Mouse (Mus musculus): ENCODE measurements at regions not wholly inside any gene's neighbourhood (a gene's known extent, or its start where the extent isn't known, plus 50 kb on each side); places are given as distances from the start of the nearest gene placed in this dataset.

DNA sequence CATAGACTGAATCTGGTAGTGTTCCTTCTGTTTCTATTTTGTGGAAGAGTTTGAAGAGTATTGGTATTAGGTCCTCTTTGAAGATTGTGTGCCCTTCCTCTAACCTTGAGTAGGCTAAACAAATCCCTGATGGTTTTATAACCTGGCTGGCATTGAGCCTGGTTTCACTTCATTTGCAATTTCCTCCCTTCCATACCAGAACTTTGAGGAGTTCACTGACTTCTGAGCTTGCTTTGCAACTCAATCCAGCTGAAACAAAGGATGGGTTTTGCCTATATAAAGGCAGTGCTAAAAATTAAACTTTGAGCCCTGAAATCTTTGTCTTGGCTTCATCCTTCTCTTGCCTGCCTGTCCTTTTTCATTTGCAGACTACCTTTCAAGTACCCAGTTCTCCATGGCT is 2297.9 kb downstream of the 4930444P10Rik start:
- no peak for ATAC-seq (ENCODE audit: low FRiP score)
- Histone ChIP-seq H3K4me2 (no peak overlapping the region), H3K27me3 (no peaks in the 10 kb centered on the region), H3K36me3 (no peaks in the 10 kb centered on the region), H3K27ac (no peak overlapping the region), H3K9ac (no peak overlapping the region), H3K9me3 (peaks cover 22% of the 10 kb centered on the region; the same call in 1 of the 2 replicates), H3K4me1 (replicated peaks) (no peaks in the 10 kb centered on the region), H3K4me3 (no peak overlapping the region)

DNA sequence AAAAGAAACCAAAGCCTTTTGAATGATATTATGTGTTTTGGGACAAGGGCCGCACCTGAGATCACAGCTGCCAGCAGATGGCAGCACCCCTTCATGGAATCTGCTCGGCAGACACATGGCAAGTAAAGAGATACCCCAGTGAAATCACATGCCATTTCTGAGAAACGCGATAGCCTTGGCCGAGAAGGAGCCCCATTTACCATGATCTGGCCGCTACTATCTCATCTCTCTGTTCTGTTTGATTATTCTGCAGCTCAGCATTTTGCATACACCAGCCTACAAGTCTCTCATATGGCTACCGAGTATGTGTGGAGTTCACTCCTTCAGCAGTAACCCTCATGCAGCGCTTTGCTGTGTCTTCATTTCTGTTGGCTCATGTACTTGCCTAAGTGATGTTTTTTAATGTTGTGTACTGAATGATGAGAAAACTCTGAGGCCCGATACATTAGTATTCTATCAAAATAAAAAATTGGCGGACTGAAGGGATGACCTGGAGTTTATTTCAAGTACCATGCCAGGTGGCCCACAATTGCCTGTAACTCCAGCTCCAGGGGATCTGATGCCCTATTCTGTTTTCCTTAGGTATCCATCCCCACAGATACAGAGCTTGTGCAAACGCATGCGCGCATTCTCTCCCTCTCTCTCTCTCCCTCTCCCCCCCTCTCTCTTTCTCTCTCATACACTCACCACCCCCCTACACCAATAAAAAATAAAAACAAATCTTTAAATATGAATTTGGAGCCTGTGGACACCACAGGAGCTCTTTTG is 2303.6 kb downstream of the 4930444P10Rik start:
- Histone ChIP-seq H3K9me3 (peaks cover 18% of the 10 kb centered on the region; the same call in 1 of the 2 replicates), H3K36me3 (no peaks in the 10 kb centered on the region), H3K27me3 (no peaks in the 10 kb centered on the region), H3K4me2 (peak overlapping the region; percentile 42), H3K9ac (0 out of 2 replicates have a peak overlapping the region, but pooled peaks have one; percentile 47), H3K4me3 (no peak overlapping the region), H3K27ac (no peak overlapping the region), H3K4me1 (replicated peaks) (0 out of 2 replicates have a peak, but pooled peaks cover 2% of the 10 kb centered on the region)
- WGBS = 40% methylated on average over 13 of the region's 13 CpGs
- ATAC-seq (ENCODE audit: low FRiP score) = peak; percentile 91

DNA sequence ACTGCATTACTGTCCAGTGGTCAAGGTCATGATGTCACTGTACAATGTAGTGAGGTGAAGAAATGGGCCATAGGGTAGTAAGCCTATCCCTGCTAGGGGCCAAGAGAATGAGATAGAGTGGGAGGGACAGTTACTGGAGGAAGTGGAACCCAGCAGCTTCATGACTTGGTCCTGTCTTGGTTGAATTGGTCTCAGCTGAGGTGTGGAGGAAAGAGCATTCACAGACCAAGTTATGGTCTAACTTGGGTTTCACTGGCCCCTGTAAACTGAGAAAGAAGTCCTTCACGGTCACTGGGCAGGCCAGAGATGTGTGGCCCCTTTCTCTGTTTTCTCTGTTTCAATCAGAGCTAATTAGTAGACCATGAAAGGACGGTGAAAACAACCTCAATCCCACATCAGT is 2306.1 kb downstream of the 4930444P10Rik start:
- Histone ChIP-seq H3K9ac (no peak overlapping the region), H3K4me2 (no peak overlapping the region), H3K36me3 (no peaks in the 10 kb centered on the region), H3K27ac (no peak overlapping the region), H3K27me3 (no peaks in the 10 kb centered on the region), H3K4me1 (replicated peaks) (0 out of 2 replicates have a peak, but pooled peaks cover 2% of the 10 kb centered on the region), H3K9me3 (peaks cover 7% of the 10 kb centered on the region; the same call in 1 of the 2 replicates), H3K4me3 (no peak overlapping the region)
- ATAC-seq (ENCODE audit: low FRiP score) = no peak
- 72% methylated on average over 2 of the region's 2 CpGs for WGBS

DNA sequence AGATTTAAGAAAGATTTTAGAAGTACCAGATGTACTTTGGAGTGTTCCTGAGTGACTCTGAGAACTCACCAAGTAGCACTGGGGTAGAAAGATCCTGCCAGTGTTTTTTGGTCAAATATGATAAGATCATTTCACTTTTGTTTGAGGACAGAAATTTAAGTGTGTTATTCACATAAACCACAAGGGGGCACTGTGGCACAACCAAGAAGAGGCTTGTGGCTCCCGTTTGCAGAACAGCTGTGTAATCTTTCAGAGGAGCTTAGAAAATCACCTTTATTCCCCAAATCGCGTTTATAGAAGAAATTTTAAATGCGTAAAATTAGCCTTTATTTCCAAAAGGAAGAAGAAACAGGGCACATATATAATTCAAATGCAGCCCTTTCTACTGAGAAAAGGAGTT is 2308.7 kb downstream of the 4930444P10Rik start:
- Histone ChIP-seq H3K4me1 (replicated peaks) (0 out of 2 replicates have a peak, but pooled peaks cover 1% of the 10 kb centered on the region), H3K4me3 (no peak overlapping the region), H3K9me3 (no peaks in the 10 kb centered on the region), H3K27ac (no peak overlapping the region), H3K27me3 (no peaks in the 10 kb centered on the region), H3K4me2 (no peak overlapping the region), H3K36me3 (no peaks in the 10 kb centered on the region), H3K9ac (no peak overlapping the region)
- no peak for ATAC-seq (ENCODE audit: low FRiP score)
- WGBS = 12% methylated on average over 4 of the region's 4 CpGs

DNA sequence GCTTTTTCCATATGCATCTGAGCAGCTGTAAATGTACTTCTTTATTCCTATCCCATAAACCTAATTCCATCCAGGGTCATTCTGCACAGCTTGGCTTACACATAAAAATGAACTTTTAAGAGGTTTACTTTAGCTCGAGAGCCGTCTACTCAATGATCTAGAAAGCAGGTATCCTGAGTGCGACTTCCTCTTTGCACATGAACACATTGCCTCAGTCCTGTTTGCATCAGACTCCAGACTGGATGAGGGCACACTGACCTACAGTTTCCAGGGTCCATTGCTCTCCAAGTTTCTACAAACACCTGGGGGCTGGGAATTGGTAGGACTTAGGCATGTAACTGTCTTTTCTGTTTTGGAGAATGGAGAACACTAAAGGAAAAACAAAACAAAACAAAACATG is 2310.5 kb downstream of the 4930444P10Rik start:
- Histone ChIP-seq H3K4me1 (replicated peaks) (no peaks in the 10 kb centered on the region), H3K4me3 (no peak overlapping the region), H3K9me3 (no peaks in the 10 kb centered on the region), H3K27me3 (no peaks in the 10 kb centered on the region), H3K27ac (no peak overlapping the region), H3K36me3 (no peaks in the 10 kb centered on the region), H3K9ac (no peak overlapping the region), H3K4me2 (no peak overlapping the region)
- 95% methylated on average over 3 of the region's 3 CpGs for WGBS
- no peak for ATAC-seq (ENCODE audit: low FRiP score)

DNA sequence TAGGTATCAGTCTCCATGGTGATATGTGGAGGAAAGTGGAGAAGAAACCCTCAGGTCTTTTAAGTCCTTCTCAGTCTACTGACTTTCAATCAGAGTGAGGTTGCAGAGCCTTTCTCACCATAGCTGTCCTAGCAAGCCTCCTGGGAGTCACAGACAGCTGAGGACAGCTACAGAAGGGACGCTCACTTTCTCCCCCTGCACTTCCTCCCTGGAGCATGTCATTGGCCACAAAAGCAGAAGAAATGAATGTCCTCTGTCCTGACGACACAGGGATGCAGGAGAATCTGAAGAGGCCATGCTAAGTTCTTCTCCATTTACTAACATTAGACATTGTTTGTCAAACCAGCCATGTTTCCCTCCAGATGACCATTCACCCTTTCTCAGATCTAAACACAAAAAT is 2321.0 kb downstream of the 4930444P10Rik start:
- no peak overlapping the region for H3K4me2 ChIP-seq
- 28% methylated on average over 2 of the region's 2 CpGs for whole genome bisulfite sequencing

DNA sequence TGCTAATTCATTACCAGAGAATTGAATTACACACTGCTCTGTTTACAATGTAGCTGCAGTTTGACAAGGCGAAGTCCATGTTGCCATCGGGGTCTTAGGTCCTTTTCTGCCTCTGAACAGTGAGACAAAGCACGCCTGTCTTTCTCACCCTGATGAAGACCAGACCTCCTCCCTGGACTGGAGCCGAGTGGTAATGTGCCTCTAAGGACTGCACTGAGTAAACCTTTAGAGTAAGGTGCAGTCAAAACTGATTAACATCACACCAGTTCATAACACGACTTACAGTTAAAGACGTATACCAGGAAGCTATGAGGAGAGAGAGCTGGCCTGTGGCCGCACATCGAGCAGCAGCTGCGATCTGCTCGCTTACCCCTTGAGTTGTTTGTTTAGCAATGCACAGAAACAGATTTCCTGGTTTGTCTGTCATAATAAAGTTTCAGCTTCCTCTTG is 2322.1 kb downstream of the 4930444P10Rik start:
- no peaks in the 10 kb centered on the region for H3K27me3 ChIP-seq
- no peak overlapping the region for H3K27ac ChIP-seq
- no peaks in the 10 kb centered on the region for H3K9me3 ChIP-seq
- no peaks in the 10 kb centered on the region for H3K36me3 ChIP-seq
- H3K4me1 ChIP-seq (replicated peaks) = 0 out of 2 replicates have a peak, but pooled peaks cover 3% of the 10 kb centered on the region
- 67% methylated on average over 10 of the region's 10 CpGs for WGBS
- no peak overlapping the region for H3K4me3 ChIP-seq
- no peak for ATAC-seq (ENCODE audit: low FRiP score)
- H3K9ac ChIP-seq = no peak overlapping the region
- H3K4me2 ChIP-seq = no peak overlapping the region

More for the DNA sequence above, 2321.0 kb downstream of the 4930444P10Rik start:
- Histone ChIP-seq H3K27me3 (no peaks in the 10 kb centered on the region), H3K9me3 (no peaks in the 10 kb centered on the region), H3K9ac (no peak overlapping the region), H3K4me1 (replicated peaks) (0 out of 2 replicates have a peak, but pooled peaks cover 3% of the 10 kb centered on the region), H3K27ac (no peak overlapping the region), H3K36me3 (no peaks in the 10 kb centered on the region), H3K4me3 (no peak overlapping the region)
- no peak for ATAC-seq (ENCODE audit: low FRiP score)

DNA sequence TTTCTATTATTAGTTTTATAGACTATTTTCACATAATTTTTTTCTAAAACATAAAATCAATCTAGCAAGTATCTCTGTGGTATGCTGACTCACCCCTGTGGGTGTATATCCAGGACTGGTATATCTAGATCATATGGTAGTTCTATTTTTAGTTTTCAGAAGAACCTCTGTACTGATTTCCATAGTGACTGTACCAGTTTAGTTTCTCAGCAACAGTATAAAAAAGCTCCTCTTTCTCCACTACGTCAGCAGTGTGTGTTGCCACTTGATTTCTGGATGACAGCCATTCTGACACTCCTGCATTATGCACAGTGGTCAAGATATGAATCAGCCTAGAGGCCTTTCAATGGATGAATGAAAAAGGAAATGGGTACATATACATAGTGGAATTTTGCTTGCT is 2338.6 kb downstream of the A830018L16Rik start:
- no peak overlapping the region for H3K27ac ChIP-seq
- no peaks in the 10 kb centered on the region for H3K9me3 ChIP-seq
- no peaks in the 10 kb centered on the region for H3K36me3 ChIP-seq
- H3K9ac ChIP-seq = no peak overlapping the region
- 81% methylated on average over 1 of the region's 1 CpGs for WGBS
- no peak overlapping the region for H3K4me2 ChIP-seq
- ATAC-seq (ENCODE audit: low FRiP score) = no peak
- H3K4me1 ChIP-seq (replicated peaks) = no peaks in the 10 kb centered on the region
- no peaks in the 10 kb centered on the region for H3K27me3 ChIP-seq
- no peak overlapping the region for H3K4me3 ChIP-seq

DNA sequence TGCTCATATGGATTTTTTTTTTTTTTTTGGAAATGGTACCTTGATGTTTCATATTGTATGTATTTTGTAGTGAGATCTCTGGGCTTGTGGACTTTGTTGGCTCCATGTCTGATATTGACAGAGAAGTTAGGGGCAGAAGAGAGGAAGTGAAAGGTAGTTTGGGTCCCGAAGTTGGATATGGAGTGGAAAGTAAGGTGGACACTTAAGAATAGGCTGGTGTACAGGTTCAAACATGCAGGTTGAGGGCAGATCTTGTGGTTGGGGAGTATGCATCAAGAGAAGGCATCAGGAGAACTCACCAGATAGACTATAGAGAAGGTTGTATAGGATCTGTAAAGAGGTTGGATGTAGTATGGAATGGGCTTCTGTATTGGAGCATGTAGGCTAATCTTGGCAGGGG is 2337.5 kb downstream of the A830018L16Rik start:
- 92% methylated on average over 1 of the region's 1 CpGs for WGBS

More for the DNA sequence above, 2337.5 kb downstream of the A830018L16Rik start:
- Histone ChIP-seq H3K27ac (no peak overlapping the region), H3K9ac (no peak overlapping the region), H3K4me3 (no peak overlapping the region), H3K36me3 (no peaks in the 10 kb centered on the region), H3K27me3 (no peaks in the 10 kb centered on the region), H3K4me2 (no peak overlapping the region), H3K4me1 (replicated peaks) (no peaks in the 10 kb centered on the region), H3K9me3 (no peaks in the 10 kb centered on the region)
- no peak for ATAC-seq (ENCODE audit: low FRiP score)

All from hindbrain, embryonic 13.5 days (tissue).